14 mouse cellular contexts compared by ENCODE assay signal in the genomic region with DNA sequence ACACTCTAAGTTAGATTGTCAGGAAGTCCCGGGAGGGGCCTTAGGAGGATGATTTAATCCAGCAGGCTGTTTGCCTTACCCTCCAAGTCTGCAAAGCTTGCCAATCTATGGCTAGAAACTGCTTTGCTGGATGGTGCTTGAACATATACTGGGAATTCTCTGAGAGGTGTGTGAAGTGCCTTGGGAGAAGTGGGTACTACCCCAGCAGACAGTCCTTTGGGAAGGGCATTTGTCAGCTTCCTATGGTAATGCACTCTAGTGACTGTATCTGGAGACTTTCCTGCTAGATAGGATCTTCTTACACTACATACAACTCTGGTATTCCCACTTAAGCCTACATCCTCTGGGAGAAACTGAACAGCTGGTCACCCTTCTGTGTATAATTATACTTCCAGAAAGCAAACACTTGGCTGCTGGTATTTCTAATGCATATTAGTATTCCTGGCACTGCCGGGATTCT.
A peak's percentile ranks its signal among the peaks of the same experiment; 100 is the strongest.
DNase-seq lines count a peak whose midpoint lies in the region; ATAC-seq and TF ChIP-seq lines count a peak whose summit lies in the region.
"Had no signal": no experiment of that assay in that cellular context is flagged by ENCODE, and none has a peak within 500 bp of the region (broad histone marks: within the 10 kb centered on the region; RNA-seq: fewer than 3 reads in every experiment).

No protein-coding gene starts in this region.

- no peak for TF ChIP-seq POLR2A in limb, embryonic 14.5 days (IDR thresholded peaks at IDR 0.05; ENCODE audit: borderline replicate concordance, extremely low read depth, insufficient read depth, insufficient read length)

- H3K36me3 ChIP-seq in forebrain, embryonic 15.5 days = no peaks in the 10 kb centered on the region
- H3K36me3 ChIP-seq in forebrain, embryonic 12.5 days (replicated peaks) = no peaks in the 10 kb centered on the region
- no peaks in the 10 kb centered on the region for H3K36me3 ChIP-seq in lung, postnatal 0 days (ENCODE audit: insufficient read depth, low read length)
- H3K36me3 ChIP-seq in embryonic facial prominence, embryonic 15.5 days = no peaks in the 10 kb centered on the region
- no peaks in the 10 kb centered on the region for H3K36me3 ChIP-seq in limb, embryonic 14.5 days (ENCODE audit: control insufficient read depth, insufficient read depth, low read length)
- H3K36me3 ChIP-seq: heart, embryonic 12.5 days had no signal

- no peak overlapping the region for H3K9ac ChIP-seq in forebrain, embryonic 15.5 days (replicated peaks)
- no peak overlapping the region for H3K9ac ChIP-seq in forebrain, embryonic 12.5 days
- no peak overlapping the region for H3K9ac ChIP-seq in lung, postnatal 0 days (replicated peaks; ENCODE audit: low read depth)
- H3K9ac ChIP-seq in embryonic facial prominence, embryonic 15.5 days = no peak overlapping the region
- H3K9ac ChIP-seq in limb, embryonic 14.5 days (ENCODE audit: low read depth, low read length, severe bottlenecking) = no peak overlapping the region
- H3K9ac ChIP-seq: heart, embryonic 12.5 days had no signal

- ATAC-seq in forebrain, embryonic 15.5 days (replicated peaks) = peak; percentile 91
- ATAC-seq in forebrain, embryonic 12.5 days (ENCODE audit: low FRiP score) = no peak
- ATAC-seq in lung, postnatal 0 days = peak; percentile 72
- peak; percentile 86 for ATAC-seq in embryonic facial prominence, embryonic 15.5 days (ENCODE audit: insufficient number of reproducible peaks, low FRiP score, low TSS enrichment, low read depth)
- peak; percentile 87 for ATAC-seq in limb, embryonic 14.5 days (ENCODE audit: low FRiP score, low read depth)

- TF ChIP-seq CTCF in lung, postnatal 0 days (IDR thresholded peaks at IDR 0.05) = no peak

- H3K9me3 ChIP-seq in forebrain, embryonic 15.5 days = no peaks in the 10 kb centered on the region
- no peaks in the 10 kb centered on the region for H3K9me3 ChIP-seq in forebrain, embryonic 12.5 days
- H3K9me3 ChIP-seq in lung, postnatal 0 days (ENCODE audit: low read length) = no peaks in the 10 kb centered on the region
- H3K9me3 ChIP-seq in embryonic facial prominence, embryonic 15.5 days (replicated peaks) = no peaks in the 10 kb centered on the region
- no peaks in the 10 kb centered on the region for H3K9me3 ChIP-seq in limb, embryonic 14.5 days (ENCODE audit: control insufficient read depth, low read length)

- H3K4me3 ChIP-seq in forebrain, embryonic 15.5 days = no peak overlapping the region
- H3K4me3 ChIP-seq in forebrain, embryonic 12.5 days (replicated peaks) = no peak overlapping the region
- no peak overlapping the region for H3K4me3 ChIP-seq in lung, postnatal 0 days (ENCODE audit: low read depth, low read length)
- no peak overlapping the region for H3K4me3 ChIP-seq in embryonic facial prominence, embryonic 15.5 days (replicated peaks)
- no peak overlapping the region for H3K4me3 ChIP-seq in limb, embryonic 14.5 days (replicated peaks; ENCODE audit: low read length)
- H3K4me3 ChIP-seq: erythroblast, embryonic 14.5 days; heart, embryonic 12.5 days had no signal

- DNase-seq in lung, postnatal 0 days (ENCODE audit: low spot score) = peak; percentile 34
- no peak for DNase-seq in lung, adult 18-20 months
- DNase-seq in limb, embryonic 14.5 days (ENCODE audit: low spot score) = peak; percentile 36
- DNase-seq in gastrocnemius, postnatal 10 days = no peak
- no peak for DNase-seq in natural killer cell, adult 2 months (ENCODE audit: low spot score in 2 of 2)
- DNase-seq: cerebellum, postnatal 25 days; kidney, postnatal 36 days; right cerebral cortex, postnatal 14 days had no signal

- no peak for TF ChIP-seq EP300 in lung, postnatal 0 days (IDR thresholded peaks at IDR 0.05)

- 64% methylated on average over 2 of the region's 2 CpGs for WGBS in forebrain, embryonic 15.5 days
- 79% methylated on average over 2 of the region's 2 CpGs for WGBS in forebrain, embryonic 12.5 days
- WGBS in lung, postnatal 0 days = 31% methylated on average over 2 of the region's 2 CpGs
- WGBS in embryonic facial prominence, embryonic 15.5 days = 42% methylated on average over 2 of the region's 2 CpGs
- WGBS in limb, embryonic 14.5 days = 50% methylated on average over 2 of the region's 2 CpGs

- H3K27ac ChIP-seq in forebrain, embryonic 15.5 days (replicated peaks) = 0 out of 2 replicates have a peak overlapping the region, but pooled peaks have one; percentile 1
- H3K27ac ChIP-seq in forebrain, embryonic 12.5 days = no peak overlapping the region
- no peak overlapping the region for H3K27ac ChIP-seq in lung, postnatal 0 days (ENCODE audit: low read length)
- no peak overlapping the region; the same call in 1 of the 2 replicates for H3K27ac ChIP-seq in embryonic facial prominence, embryonic 15.5 days (replicated peaks)
- no peak overlapping the region for H3K27ac ChIP-seq in limb, embryonic 14.5 days (replicated peaks; ENCODE audit: low read depth, low read length)
- H3K27ac ChIP-seq: macrophage had no signal

- H3K27me3 ChIP-seq in forebrain, embryonic 15.5 days = no peaks in the 10 kb centered on the region
- H3K27me3 ChIP-seq in forebrain, embryonic 12.5 days = no peaks in the 10 kb centered on the region
- no peaks in the 10 kb centered on the region for H3K27me3 ChIP-seq in lung, postnatal 0 days (replicated peaks; ENCODE audit: insufficient read depth, low read length)
- H3K27me3 ChIP-seq in embryonic facial prominence, embryonic 15.5 days = no peaks in the 10 kb centered on the region
- H3K27me3 ChIP-seq in limb, embryonic 14.5 days (ENCODE audit: control insufficient read depth, insufficient read depth, low read length) = no peaks in the 10 kb centered on the region
- H3K27me3 ChIP-seq: heart, embryonic 12.5 days had no signal

- no peak overlapping the region for H3K4me2 ChIP-seq in forebrain, embryonic 15.5 days (replicated peaks)
- H3K4me2 ChIP-seq in forebrain, embryonic 12.5 days = no peak overlapping the region
- H3K4me2 ChIP-seq in lung, postnatal 0 days (replicated peaks; ENCODE audit: low read depth, low read length) = no peak overlapping the region
- H3K4me2 ChIP-seq in embryonic facial prominence, embryonic 15.5 days (replicated peaks) = no peak overlapping the region
- H3K4me2 ChIP-seq in limb, embryonic 14.5 days (replicated peaks; ENCODE audit: low read depth, low read length, severe bottlenecking) = no peak overlapping the region
- H3K4me2 ChIP-seq: heart, embryonic 12.5 days had no signal

- no peaks in the 10 kb centered on the region for H3K4me1 ChIP-seq in forebrain, embryonic 15.5 days
- H3K4me1 ChIP-seq in forebrain, embryonic 12.5 days = no peaks in the 10 kb centered on the region
- peaks cover 7% of the 10 kb centered on the region; the same call in 1 of the 2 replicates for H3K4me1 ChIP-seq in lung, postnatal 0 days (ENCODE audit: insufficient read depth, low read depth, low read length)
- H3K4me1 ChIP-seq in embryonic facial prominence, embryonic 15.5 days = 0 out of 2 replicates have a peak, but pooled peaks cover 8% of the 10 kb centered on the region
- H3K4me1 ChIP-seq in limb, embryonic 14.5 days (ENCODE audit: control insufficient read depth, insufficient read depth, low read length) = peaks cover 6% of the 10 kb centered on the region; the same call in 1 of the 2 replicates
- H3K4me1 ChIP-seq: heart, embryonic 12.5 days had no signal

Comparison
In these comparisons a context has a peak if more than half of its experiments do, and no peak if none do; other contexts are left out.
1. DNase-seq: peak in lung, postnatal 0 days (single experiment) and limb, embryonic 14.5 days (single experiment); none in lung, adult 18-20 months (0 of 2), gastrocnemius, postnatal 10 days (single experiment) and natural killer cell, adult 2 months (0 of 2).